Mouse (Mus musculus): ENCODE data around the gene Slc8a3.
"Not testable (repeated sequence)": the region's sequence is repeated elsewhere in the genome, so short reads cannot be mapped to it uniquely, and the experiment has no call there.

Gene Slc8a3

DNA sequence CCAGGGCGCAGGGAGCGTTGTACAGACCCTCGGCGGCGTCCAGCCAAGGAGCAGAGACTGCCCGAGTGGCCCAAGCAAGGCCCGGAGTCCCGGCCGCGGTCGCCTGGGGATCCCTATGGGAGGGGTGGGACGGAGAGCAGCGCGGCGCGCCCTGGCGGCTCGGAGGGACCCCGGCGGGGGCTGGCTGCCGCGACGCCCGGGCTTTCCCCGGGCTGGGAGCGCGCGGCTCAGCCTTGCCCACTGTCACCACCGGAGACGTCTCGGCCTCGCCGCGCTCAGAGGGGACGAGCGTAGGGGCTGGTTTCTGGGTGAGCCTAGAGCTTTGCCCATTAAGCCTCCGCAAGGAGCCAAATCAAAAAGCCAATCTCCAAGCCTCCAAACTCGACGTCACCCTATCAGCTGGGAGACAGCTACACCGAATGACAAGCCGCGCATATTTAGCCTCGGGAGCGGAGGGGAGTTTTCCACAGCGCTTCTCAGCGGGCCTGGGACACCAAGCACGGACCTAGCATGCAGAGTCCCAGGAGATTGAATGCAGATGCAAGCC is at the start of gene Slc8a3:
Slc8a3 (minus strand) TSS at position 306 of the 547 bp plus-strand sequence.
- peak; percentile 88 for DNase-seq

DNA sequence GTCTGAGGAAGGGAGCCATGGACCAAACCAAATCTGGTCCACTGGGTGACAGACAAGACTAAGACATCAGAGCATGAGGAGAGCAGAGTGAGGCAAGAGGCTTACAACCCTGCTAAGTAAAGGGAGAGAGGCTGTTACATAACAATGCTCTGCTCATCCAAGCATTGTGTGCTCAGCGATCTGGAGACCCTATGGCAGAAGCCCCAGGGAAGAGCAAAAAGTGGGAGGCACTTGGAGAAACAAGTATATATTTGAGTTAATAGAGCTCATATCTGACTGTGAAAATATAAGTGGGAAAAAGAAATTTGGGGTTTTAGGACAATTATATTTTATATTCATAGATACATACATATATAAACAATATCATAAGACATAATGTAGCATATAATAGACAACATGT is 46.4 kb upstream of the Slc8a3 start, which contains the start of gene Gm4787:
Gm4787 (minus strand) TSS at position 101 of the 400 bp plus-strand sequence.
- DNase-seq = not testable (repeated sequence)

DNA sequence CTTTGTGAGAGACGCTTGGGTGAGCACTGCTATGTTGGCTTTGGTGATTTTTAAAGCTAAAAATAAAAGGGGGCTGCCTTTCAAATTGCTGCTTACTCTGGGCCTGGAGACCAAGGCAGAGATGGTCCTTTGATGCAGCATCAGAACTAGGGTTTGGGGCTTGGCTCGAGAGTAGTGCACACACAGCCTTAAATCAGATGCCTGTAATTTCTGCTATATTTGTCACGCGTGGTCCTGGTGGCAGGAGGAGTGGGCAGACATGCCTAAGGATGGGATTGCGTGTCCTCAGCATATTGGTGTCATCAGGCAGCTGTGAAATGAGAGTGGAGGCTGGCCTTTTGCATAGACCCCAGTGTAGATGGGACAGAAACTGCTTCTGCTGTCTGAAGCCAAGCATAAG is 861 bp upstream of the Slc8a3 start:
- DNase-seq = peak; percentile 21

DNA sequence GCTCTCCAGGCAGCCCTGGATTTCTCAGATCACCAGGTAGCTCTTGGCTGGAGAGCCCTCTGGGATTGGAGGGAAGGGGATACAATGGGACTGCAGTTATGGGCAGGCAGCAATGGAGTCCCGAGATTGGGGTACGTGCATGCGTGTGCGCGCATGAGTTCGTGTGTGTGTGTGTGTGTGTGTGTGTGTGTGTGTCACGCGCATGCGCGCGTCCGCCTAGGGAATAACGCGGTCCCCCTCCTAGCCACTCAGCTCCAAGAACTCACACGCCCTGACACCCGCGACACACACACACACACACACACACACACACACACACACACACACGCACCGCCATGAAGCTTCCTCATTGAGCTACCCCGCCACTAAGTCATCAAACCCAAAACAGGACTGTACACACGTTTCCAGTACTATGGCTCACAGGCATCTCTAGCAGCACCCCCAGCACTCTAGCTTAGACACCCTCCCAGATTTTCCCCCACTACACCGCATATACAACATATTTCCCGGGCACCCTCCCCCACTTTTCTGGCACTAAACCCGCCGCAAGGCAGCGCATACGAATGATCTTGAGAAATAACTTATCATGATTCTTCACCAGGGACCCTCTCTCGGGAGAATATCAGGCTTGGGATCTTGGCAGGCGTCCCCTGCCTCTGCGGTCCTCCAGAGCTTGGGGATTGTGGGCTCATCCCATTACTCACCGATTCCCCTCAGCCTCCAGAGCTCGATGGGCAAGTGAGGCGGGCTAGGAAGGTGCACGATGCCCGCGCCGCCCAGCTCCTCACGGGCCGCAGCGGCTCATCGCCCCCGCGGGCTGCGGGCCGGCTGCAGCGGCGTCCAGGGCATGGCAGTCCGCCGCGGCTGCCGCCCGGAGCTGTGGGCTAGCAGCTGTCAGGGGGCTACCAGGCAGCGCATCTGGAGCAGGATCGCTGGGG is 774 bp downstream of the Slc8a3 start:
- peak; percentile 92 for DNase-seq

DNA sequence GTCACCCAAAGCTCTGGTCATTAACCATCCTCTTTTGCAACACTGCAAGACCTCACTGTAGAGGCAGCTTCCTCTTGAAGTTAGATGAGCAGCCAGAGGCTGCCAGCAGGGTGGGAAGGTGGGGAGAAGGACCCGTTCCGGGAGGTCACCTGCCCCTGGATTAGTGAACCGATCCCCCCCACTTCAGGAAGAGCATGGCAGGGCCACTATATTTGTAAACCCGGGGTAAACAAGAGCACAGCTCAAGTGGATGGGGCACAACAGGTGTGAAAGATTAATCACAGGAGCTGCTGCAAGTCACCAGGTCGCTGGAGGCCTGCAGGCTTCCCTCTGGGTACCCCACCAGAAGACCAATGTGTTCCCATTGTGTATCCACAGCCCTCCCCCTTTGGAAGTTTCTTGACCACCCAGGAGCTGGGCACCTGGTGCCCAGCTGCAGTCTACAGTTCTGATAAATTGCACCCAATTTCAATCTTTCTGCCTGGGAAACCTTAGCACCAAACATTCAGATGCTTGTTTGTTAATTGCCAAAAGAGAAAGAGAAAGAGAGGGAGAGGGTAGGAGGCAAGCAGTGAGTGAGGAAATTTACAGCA is 1.8 kb downstream of the Slc8a3 start:
- DNase-seq = peak; percentile 68

DNA sequence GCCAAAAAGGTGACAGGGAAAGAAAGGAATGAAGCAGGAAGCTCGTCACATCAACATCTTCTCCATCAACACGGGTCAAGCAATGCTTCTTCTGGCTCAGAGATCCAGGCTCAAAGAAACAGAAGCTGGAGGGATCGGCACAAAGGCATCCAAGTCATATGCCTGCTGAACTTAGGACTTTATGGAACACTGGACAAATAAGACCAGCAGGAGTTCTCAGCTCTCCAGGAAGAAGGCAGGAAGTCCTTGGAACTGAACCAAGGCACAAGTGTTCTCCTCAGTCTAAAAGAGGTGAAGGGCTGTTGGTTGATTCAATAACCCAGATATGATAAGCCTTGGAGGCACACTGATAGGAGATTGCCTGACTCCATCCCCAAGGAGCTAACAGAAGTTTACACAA is 8.0 kb downstream of the Slc8a3 start:
- no peak for DNase-seq

DNA sequence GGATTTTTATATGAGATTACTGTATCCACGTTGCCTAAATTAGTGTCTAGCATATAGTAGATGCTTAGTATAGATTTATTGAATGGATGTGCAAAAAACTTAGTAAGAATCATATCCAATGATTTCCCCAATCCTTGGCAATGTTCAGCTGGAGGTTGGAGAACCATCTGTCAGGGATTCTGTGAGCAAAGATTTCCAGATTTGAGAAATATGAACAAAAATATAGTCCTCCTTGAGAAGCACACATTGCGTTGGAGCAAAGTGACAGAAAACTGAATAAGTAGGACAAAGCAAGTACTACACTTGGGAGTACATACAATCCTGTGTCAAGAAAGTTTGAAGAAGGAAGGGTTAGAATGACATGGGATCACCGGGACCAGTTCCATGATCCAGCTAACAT is 8.9 kb downstream of the Slc8a3 start:
- DNase-seq = no peak

DNA sequence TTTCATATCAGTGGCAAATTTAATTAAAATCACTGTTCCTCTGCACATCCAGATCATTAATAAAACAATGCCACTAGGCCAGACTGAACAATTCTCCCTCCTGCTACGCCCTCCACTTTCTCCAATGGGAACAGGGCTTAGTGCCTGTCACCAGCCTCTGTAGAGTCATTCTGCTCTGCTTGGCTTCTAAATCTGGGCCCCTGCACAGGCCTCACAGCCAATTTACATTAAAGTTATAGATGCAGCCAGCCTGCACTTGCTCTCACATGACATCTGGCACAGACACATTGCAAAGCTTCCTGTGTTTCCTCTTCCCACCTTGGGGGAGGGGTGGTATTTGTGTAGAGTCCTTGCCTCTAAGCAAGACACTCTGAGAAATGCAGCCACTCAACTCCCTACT is 12.0 kb downstream of the Slc8a3 start:
- peak; percentile 91 for DNase-seq

DNA sequence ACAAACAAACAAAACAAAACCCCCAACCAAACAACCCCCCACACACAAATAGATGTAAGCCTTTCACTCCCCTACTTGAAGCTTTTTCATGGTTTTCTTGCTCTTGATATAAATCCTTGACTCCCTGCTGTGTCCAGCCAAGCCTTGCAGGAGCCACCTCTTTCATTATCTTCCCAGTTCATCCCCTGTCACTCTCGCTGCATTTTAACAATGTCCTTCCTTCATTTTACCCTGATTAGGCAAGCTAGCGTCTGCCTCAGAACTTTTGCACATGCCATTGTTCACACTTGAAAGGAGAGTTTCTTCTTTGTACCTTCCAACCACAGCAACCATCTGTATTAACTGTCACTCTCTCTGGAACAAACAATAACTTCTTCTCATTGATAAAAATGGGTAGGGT is 15.2 kb downstream of the Slc8a3 start:
- peak; percentile 93 for DNase-seq

DNA sequence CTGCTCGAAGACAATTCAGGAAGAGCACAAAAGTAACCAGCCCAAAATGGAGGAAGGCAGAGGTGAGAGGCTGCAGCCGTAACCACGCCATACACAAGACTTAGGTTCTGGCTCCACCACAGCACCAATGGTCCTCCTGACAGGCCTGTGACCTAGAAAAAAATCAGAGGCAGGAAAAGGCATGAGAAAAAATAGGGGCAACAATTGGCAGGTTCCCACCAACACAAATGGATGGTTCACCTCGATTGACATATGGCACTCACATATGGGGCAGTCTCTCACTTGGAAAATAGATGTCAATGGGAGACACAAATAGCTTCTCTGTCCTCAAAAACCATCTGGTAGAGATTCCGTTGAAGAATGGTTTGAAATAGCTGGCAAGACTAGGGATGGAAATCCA is 17.0 kb downstream of the Slc8a3 start:
- DNase-seq = no peak

DNA sequence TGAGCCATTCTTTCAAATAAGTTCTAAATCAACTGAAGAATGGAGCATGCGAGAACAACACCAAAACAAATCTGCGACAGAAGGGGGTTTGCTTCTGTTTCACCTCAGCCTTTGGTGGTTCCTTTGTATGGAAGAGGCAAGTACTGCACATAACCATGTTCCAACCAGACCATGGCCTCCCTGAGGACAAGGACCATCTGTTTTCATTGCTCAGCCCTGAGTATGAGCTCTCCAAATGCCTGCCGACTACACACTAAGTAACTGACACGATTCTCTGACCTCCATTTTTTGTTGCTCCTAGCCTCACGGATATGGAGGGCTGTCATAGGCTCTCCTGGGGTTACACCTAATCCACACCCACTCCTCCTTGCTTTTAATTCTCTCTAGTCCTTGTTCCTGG is 29.4 kb downstream of the Slc8a3 start:
- DNase-seq = no peak

DNA sequence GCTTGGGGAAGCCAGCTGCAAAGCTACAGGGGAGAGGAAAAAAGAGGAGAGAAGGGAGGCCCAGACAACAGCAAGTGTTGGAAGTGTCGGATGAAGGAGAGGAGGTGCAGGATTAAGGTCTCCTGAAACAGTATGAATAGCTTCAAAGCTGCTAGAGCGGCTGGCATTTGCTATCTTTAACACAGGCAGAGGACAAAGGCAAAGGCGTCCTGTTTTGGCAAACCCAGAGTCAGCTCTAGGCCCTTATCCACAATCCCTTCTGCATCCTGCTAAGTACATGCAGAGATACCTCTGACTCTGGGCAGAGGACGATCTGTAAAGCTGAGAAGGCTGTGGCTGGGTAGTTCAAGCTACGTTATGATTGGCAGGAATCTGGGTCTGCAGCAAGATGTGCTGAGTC is 38.4 kb downstream of the Slc8a3 start:
- DNase-seq = peak; percentile 27

DNA sequence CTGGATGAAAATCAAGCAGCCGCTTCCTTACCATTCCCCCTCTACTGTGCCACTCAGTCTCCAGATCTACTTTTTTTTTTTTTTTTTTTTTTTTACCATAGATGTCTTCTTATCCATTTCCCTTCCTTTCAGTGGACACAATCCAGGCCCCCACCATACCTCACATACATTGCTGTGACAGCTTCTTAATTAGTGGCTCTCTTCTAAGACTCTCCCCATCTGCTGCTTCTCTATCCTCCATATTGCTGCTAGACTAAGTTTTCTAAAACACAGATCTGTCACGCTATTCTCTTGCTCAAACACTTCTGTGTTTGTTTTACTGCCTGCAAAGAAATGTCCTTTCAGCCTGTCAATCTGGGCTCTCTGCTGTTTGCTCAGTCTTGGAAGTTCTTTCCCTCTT is 54.9 kb downstream of the Slc8a3 start:
- DNase-seq = no peak

DNA sequence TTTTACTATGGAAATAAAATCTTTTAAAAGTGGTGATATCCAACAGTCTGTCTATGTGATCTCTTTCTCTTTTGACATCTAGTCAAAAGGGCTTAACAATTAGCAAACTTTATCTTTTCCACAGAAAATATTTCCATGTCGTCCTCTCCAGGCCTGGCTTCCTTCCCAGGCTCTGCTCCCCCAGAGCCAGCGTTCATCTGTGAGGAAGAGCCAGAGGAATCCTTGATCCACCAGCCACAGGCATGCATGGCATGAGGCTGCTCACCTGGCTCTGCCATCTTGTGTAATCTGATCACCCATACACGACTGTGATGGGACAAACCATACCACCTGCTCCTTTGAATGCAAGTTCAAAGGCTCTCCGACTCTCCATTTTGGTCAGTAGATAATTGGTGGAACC is 58.4 kb downstream of the Slc8a3 start:
- DNase-seq = no peak

DNA sequence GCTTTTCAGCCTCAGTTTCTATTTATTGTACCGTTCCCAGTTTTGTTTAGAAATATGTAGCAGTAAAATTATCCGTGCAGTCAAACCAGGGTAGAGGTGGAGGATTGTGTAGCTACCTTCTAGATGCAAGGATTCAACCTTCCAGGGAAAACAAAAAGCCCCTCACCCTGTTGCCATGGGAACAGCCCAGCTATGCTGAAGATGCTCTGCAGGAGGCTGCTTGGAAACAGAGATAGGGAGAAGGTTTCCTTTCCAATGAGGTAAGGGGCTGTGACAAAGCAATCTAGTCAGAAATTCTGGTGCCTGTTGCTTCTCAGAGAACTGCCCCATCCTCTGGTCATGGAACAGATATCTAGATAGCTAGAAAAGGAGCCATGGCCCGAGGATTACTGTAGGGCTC is 59.6 kb downstream of the Slc8a3 start:
- DNase-seq = peak; percentile 56

DNA sequence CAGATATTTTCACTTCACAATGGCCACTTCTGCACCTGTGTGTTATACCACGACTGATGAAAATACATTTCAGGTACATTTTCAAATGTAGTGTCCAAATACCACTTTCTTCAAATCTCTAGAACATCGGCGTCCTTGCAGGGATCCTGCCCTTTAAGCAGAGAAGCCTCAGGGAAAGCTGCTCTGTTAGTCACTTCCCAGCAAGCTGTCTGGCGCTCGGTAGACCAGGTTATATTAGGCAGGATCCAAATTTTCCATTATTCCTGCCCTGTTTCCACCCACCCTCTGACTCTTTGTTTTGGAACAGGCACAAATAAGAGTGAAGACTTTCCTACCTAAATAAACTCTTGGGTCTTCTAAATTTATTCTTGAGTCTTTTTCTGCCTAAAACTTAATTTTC is 63.7 kb downstream of the Slc8a3 start:
- no peak for DNase-seq

DNA sequence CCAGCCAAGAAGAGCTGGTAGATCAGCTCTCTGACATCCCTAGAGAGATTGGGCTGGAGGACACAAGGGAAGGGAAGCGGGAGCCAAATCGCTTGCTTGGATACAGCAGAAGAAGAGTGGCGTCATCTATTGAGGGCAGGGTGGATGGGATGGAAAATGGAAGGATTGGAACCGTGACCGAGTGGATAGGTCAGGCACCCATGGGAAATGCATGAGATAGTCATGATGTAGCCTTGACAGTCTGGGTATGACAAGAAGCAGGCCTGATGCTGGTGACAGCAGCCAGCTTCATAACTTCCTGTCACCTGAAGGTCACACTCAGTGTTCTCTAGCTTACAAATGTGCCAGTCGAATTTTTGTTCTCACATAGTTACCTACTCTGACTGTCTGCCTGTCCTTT is 70.2 kb downstream of the Slc8a3 start:
- no peak for DNase-seq

DNA sequence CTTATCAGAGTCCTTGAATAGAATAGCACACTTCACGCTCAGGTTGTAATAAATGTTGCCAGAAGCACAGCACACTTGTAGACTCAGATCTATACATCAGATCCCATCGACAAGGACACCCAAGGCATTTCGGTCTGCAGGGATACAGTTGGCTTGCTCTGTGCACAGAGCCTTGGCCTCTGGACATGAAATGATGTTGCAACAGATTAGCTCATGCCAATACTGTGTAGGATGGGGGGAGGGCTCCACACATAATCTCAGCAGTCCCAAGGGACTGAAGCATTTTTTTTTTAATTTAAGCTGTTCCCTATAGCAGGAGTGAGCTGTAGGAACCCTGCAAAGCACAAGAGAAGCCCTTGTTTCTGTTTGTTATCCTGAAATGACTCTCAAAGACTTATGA is 74.8 kb downstream of the Slc8a3 start:
- DNase-seq = no peak

DNA sequence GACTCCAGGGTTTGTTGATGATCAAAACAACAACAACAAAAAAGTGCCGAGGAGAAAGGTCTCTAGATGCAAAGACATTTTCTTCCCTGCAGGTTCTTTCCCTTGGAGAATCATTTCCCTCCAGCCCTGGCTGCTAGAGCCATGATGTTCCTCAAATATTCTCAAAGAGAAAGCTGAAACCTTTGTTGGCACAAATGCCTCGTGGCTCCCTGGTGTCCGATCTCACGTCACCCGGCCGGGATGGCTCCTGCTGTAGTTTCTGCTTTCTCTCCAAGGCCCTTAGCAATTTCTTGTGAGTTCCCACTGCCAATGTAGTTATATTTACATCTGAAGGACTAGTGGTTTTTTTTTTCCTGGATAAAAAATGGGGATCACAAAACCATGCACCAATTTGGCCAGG is 87.6 kb downstream of the Slc8a3 start:
- DNase-seq = no peak

DNA sequence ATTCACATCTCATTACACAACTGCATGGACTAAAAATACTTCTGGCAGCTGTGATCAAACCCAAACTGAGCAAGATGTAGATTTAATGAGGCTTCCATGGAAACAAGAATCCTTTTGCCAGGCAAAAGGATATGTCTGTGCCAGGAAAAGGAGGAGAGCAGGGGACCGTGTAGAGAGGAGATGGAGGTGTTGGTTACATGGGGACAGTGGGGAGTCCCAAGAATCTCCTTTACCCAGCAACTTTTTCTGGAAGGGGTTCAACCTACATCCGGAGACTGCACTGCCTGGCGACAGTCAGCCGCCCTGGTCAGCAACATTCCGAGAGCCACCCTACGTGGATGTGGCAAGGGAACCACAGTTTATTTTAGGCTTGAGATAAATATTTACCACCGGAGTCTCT is 88.0 kb downstream of the Slc8a3 start:
- no peak for DNase-seq

DNA sequence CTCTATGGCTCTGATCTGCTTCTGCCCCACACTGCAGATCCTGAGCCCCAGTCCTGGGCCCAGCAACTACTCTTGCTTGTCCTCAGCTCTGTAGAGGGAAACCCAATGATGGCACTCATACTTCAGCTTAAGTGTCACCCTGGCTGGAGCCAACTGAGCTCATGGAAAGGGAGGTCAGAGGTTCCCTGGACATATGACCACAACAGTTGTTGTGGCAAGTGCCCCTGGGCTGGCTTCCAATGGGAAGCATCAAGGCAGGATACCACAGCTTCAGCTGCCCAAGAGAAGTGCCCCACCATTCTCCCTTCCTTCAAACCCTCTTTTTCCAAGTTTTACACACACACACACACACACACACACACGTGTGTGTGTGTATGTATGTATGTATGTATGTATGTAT is 88.5 kb downstream of the Slc8a3 start:
- DNase-seq = no peak

DNA sequence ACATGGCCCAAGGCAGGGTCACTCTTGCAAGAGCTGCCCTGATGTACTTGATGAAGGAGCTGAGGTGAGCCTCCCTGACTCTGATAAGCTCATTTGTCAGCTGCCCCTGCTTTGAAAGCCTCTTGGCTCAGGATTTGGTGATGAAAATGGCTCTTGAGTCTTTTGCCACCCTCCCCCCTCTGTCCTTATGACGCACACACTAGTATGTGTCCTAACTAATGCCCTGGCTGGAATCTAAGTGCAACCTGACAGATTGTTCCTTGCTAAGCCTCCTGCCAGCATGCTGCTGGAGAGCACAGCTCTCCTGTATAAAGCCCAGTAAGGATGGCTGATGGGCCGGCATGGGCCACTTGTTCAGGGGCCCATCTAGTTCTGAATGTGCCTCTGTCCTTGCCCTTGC is 91.3 kb downstream of the Slc8a3 start:
- peak; percentile 86 for DNase-seq

DNA sequence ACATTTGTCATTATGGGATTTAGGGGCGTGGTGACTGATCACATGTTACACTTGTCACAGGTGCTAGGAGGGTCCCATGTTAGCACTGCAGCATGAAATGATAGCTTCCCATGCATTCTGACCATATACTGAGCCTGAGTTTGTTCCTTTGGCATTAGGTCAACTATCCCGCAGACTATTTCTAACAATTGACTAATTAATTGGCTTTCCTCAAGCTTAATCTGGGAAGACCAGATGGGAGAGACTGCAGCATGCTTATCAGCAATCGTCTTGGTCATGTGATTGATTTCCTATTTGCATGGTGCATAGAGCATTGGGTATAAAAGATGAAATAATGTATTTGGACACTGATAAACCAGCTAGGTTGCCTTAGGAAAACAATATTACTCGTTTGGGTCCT is 91.9 kb downstream of the Slc8a3 start:
- DNase-seq = peak; percentile 51

DNA sequence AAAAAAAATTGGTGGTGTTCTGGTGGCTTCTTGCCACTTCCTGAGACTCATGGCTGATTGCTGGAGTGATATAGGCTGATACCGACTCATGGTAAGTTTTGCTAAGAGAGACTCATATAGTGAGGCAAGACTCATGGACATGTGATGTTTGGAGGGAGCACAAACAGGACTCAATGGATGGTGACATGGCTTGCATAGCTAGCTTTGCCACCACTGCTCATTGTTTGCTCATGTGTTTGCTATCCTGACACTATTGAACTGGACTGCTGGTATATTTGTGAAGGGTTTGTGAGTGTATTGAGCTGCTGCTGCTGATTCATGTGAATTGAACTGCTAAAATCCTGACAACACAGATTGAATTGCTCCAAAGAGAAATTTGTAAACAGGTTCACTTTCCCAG is 95.8 kb downstream of the Slc8a3 start:
- DNase-seq = no peak
